Mouse (Mus musculus) CD4-positive naive resting alpha-beta T cell, adult 76 days (primary cell): ENCODE results near the gene Usp46. TPM values are rescaled to one million over a fixed set of nuclear protein-coding genes. Genes with fewer than 3 reads are reported as not detected.

Source experiments
- total RNA-seq: library from RNA; stranded (reverse); gene quantifications from one replicate; pipeline ENCODE4 v1.2.4, GENCODE M21; 2023

Usp46 gene
- total RNA-seq, result 8.8 TPM

GRCm38 (mm10) chr5:74067831-74068713, at the start of gene Usp46:
Gene Usp46 (minus strand): TSS chr5:74068431.

Other genes starting within 250 kb of the Usp46 start
- gene Rasl11b, start 126.9 kb upstream of the Usp46 start, total RNA-seq, result 7.3 TPM